Mouse (Mus musculus): ENCODE measurements at regions not wholly inside any gene's neighbourhood (a gene's known extent, or its start where the extent isn't known, plus 50 kb on each side); places are given as distances from the start of the nearest gene placed in this dataset.

GRCm38 (mm10) chr10:100754957-100755356 lies 164.7 kb downstream of the 1700017N19Rik start:
- no peak for TF ChIP-seq CTCF (conservative IDR thresholded peaks at IDR 0.05; ENCODE audit: insufficient read depth, insufficient read length, low read depth, low read length)
- TF ChIP-seq POLR2A (IDR thresholded peaks at IDR 0.05; ENCODE audit: low read depth, low read length), result no peak

Data from kidney, adult 2 months (tissue).